Mouse (Mus musculus): ENCODE data around the gene Ryr2. TPM values are rescaled to one million over a fixed set of nuclear protein-coding genes. Genes with fewer than 3 reads are reported as not detected.

The Ryr2 gene
- polyA plus RNA-seq, 2 experiments = 0.16 to 0.19 TPM

DNA sequence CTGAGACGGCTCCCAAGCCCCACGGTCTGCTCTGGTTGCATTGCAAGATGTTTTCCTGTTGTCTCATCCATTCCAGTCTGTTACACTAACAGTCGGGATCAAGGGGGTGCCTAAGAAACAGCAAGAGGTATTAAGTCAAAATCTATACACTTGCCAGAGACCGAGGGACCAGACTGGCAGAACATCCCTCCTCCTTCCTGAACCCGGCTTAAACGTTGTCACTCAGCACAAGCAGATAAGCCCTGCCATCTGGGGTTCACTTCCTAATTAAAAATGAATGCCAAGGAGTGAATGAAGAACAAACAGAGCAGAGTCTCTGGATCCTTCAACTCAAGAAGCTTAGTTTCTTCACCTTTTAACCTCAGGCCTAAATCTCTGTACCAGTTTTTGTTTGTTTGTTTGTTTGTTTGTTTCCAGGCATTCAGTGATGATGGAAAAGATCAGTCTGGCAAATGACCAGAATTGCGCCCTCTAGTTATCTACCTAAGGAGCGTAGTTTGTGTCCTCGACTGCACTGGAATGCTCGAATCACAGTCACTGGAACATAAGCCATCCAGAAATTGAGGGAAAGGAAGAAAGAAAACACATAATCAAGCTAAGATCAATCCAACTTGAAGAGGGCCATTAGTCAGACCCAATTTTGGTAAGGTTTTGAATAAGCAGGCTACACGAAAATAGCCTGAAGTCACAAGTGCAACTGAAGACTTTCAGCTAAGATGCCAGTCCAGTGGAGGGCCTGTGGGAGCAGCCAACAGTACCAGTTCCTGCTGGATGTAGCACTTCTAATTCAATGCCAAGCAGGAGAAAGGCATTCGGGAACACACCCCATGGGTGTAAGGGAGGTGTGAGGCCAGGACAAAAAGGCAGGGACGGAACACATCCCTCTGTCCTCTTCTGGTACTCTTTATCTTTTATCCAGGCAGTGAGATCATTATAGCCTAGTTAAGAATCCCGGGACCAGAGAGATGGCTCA lies 36.3 kb downstream of the Ryr2 start:
- no peaks in the 10 kb centered on the region for H3K9me3 ChIP-seq (ENCODE audit: control insufficient read depth, low read length)
- no peak for TF ChIP-seq EP300 (IDR thresholded peaks at IDR 0.05; ENCODE audit: low read depth)
- TF ChIP-seq CTCF (IDR thresholded peaks at IDR 0.05; ENCODE audit: low read depth) = no peak
- H3K4me1 ChIP-seq (replicated peaks; ENCODE audit: control insufficient read depth in 2 of 2, insufficient read depth in 2 of 2, low read length in 1 of 2) = no peaks in the 10 kb centered on the region
- H3K27me3 ChIP-seq (ENCODE audit: control insufficient read depth, insufficient read depth, low read length) = no peaks in the 10 kb centered on the region
- no peak for ATAC-seq (ENCODE audit: insufficient read depth)
- no peak for DNase-seq (ENCODE audit: low read depth in 3 of 3, low spot score in 3 of 3)
- H3K27ac ChIP-seq = no peak overlapping the region
- no peak overlapping the region for H3K4me3 ChIP-seq (ENCODE audit: insufficient read depth in 1 of 2, low read depth in 2 of 2, low read length in 2 of 2)
- no peaks in the 10 kb centered on the region for H3K36me3 ChIP-seq (replicated peaks; ENCODE audit: control insufficient read depth, insufficient read depth, low read depth)
- H3K4me2 ChIP-seq (ENCODE audit: low read depth) = no peak overlapping the region
- WGBS (ENCODE audit: insufficient replicate concordance) = 55% methylated on average over 14 of the region's 14 CpGs
- no peak overlapping the region for H3K9ac ChIP-seq (replicated peaks)

DNA sequence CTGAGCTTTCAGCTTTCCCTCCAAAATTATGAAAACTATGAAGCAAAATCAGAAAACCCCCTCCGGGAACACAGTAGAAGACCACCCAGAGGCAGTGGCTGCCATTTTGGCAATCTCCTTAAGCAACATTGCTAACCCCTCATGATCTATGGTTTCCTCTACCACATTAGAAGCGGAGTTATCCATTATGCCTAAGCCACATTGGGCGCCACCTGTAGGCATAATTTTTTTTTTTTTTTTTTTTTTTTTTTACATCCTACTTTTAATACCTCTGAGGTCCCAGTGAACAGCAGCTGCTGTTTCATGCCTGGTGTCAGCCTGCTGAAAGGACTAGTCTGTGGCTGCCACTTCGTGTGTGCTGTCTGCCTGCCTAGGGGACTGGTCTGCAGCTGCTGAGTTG lies 42.2 kb downstream of the Ryr2 start:
- Histone ChIP-seq H3K27me3 (ENCODE audit: control insufficient read depth, insufficient read depth, low read length) (no peaks in the 10 kb centered on the region), H3K9ac (replicated peaks) (no peak overlapping the region), H3K4me3 (ENCODE audit: insufficient read depth in 1 of 2, low read depth in 2 of 2, low read length in 2 of 2) (no peak overlapping the region), H3K27ac (no peak overlapping the region), H3K9me3 (ENCODE audit: control insufficient read depth, low read length) (no peaks in the 10 kb centered on the region), H3K36me3 (replicated peaks; ENCODE audit: control insufficient read depth, insufficient read depth, low read depth) (no peaks in the 10 kb centered on the region), H3K4me2 (ENCODE audit: low read depth) (no peak overlapping the region), H3K4me1 (replicated peaks; ENCODE audit: control insufficient read depth in 2 of 2, insufficient read depth in 2 of 2, low read length in 1 of 2) (no peaks in the 10 kb centered on the region)
- ATAC-seq (ENCODE audit: insufficient read depth) (no peak), DNase-seq (ENCODE audit: low read depth in 3 of 3, low spot score in 3 of 3) (no peak)
- WGBS (ENCODE audit: insufficient replicate concordance) = 65% methylated on average over 4 of the region's 4 CpGs
- TF ChIP-seq CTCF (IDR thresholded peaks at IDR 0.05; ENCODE audit: low read depth) (no peak), EP300 (IDR thresholded peaks at IDR 0.05; ENCODE audit: low read depth) (no peak)

DNA sequence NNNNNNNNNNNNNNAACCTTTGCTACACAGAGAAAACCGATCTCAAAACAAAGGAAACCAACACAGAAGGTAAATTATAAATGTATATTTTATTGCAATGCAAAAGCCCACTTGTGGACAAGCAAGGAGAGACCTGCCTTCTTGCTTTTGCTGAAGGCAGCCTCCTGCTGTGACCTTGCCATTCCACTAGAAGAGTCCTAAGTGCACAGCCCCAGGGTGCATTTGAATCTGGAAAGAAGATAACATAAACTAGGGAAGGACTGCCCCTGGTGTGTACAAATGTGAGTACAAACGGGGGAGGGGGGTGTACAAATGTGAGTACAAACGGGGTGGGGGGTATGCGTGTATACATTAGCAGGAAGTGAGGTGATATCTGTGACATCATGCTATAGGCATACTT lies 43.2 kb downstream of the Ryr2 start:
- Histone ChIP-seq H3K4me2 (ENCODE audit: low read depth) (no peak overlapping the region), H3K36me3 (replicated peaks; ENCODE audit: control insufficient read depth, insufficient read depth, low read depth) (no peaks in the 10 kb centered on the region), H3K4me3 (ENCODE audit: insufficient read depth in 1 of 2, low read depth in 2 of 2, low read length in 2 of 2) (no peak overlapping the region), H3K4me1 (replicated peaks; ENCODE audit: control insufficient read depth in 2 of 2, insufficient read depth in 2 of 2, low read length in 1 of 2) (no peaks in the 10 kb centered on the region), H3K27ac (no peak overlapping the region), H3K9ac (replicated peaks) (no peak overlapping the region), H3K27me3 (ENCODE audit: control insufficient read depth, insufficient read depth, low read length) (no peaks in the 10 kb centered on the region), H3K9me3 (ENCODE audit: control insufficient read depth, low read length) (no peaks in the 10 kb centered on the region)
- 45% methylated on average over 4 of the region's 4 CpGs for whole genome bisulfite sequencing (ENCODE audit: insufficient replicate concordance)
- no peak for TF ChIP-seq EP300 (IDR thresholded peaks at IDR 0.05; ENCODE audit: low read depth)
- ATAC-seq (ENCODE audit: insufficient read depth) (no peak), DNase-seq (ENCODE audit: low read depth in 3 of 3, low spot score in 3 of 3) (no peak)

DNA sequence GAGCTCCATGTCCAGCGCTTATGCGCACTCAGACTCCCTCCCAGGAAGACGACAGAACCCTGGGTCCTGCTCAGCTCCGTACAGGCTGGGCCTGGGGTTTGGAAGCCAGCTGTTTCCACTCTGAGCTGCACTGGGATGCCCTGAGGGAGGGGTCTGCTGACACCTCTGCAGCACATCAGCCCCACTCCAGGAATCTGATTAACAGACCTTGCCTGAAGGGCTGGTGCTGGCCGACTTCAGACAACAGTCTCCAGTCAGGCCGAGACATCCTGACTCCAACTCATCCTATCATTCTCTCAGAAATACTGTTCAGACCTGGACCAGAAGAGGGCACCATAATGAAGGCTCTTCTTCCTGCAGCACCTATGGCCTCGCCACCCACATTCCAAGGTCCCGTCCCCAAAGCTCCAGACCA lies 49.4 kb downstream of the Ryr2 start:
- DNase-seq (ENCODE audit: low read depth in 3 of 3, low spot score in 3 of 3) = no peak
- H3K4me2 ChIP-seq (ENCODE audit: low read depth) = no peak overlapping the region

DNA sequence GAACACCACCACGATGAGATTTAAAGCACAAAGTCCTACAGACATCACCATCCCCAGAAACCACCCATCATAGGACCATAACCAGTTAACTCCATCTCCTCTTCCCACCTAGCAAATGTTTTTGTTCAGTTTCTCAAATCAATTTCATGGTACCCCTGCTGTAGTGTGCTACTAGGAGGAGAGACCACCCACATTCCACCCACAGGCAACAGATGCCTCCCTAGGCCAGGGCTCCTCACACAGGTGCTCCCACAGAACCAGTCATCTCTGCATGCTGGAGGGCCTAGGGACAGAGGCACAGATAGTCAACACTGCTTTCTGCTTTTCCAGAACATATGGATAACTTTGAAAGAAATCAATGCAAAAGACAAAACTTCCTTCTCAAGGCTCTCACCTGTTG lies 50.8 kb downstream of the Ryr2 start:
- H3K27ac ChIP-seq = no peak overlapping the region
- H3K4me3 ChIP-seq (ENCODE audit: insufficient read depth in 1 of 2, low read depth in 2 of 2, low read length in 2 of 2) = no peak overlapping the region
- TF ChIP-seq CTCF (IDR thresholded peaks at IDR 0.05; ENCODE audit: low read depth) (no peak), EP300 (IDR thresholded peaks at IDR 0.05; ENCODE audit: low read depth) (no peak)
- no peaks in the 10 kb centered on the region for H3K9me3 ChIP-seq (ENCODE audit: control insufficient read depth, low read length)
- no peaks in the 10 kb centered on the region for H3K4me1 ChIP-seq (replicated peaks; ENCODE audit: control insufficient read depth in 2 of 2, insufficient read depth in 2 of 2, low read length in 1 of 2)
- H3K4me2 ChIP-seq (ENCODE audit: low read depth) = no peak overlapping the region
- DNase-seq (ENCODE audit: low read depth in 3 of 3, low spot score in 3 of 3) (no peak), ATAC-seq (ENCODE audit: insufficient read depth) (no peak)
- H3K9ac ChIP-seq (replicated peaks) = no peak overlapping the region
- no peaks in the 10 kb centered on the region for H3K36me3 ChIP-seq (replicated peaks; ENCODE audit: control insufficient read depth, insufficient read depth, low read depth)
- WGBS (ENCODE audit: insufficient replicate concordance) = 75% methylated on average over 1 of the region's 1 CpGs
- no peaks in the 10 kb centered on the region for H3K27me3 ChIP-seq (ENCODE audit: control insufficient read depth, insufficient read depth, low read length)

More for the DNA sequence above, 49.4 kb downstream of the Ryr2 start:
- no peak overlapping the region for H3K27ac ChIP-seq
- H3K4me1 ChIP-seq (replicated peaks; ENCODE audit: control insufficient read depth in 2 of 2, insufficient read depth in 2 of 2, low read length in 1 of 2) = no peaks in the 10 kb centered on the region
- TF ChIP-seq EP300 (IDR thresholded peaks at IDR 0.05; ENCODE audit: low read depth) = no peak
- TF ChIP-seq CTCF (IDR thresholded peaks at IDR 0.05; ENCODE audit: low read depth) = peak; percentile 37
- no peaks in the 10 kb centered on the region for H3K9me3 ChIP-seq (ENCODE audit: control insufficient read depth, low read length)
- no peak for ATAC-seq (ENCODE audit: insufficient read depth)
- H3K27me3 ChIP-seq (ENCODE audit: control insufficient read depth, insufficient read depth, low read length) = no peaks in the 10 kb centered on the region
- WGBS (ENCODE audit: insufficient replicate concordance) = 62% methylated on average over 8 of the region's 8 CpGs
- no peaks in the 10 kb centered on the region for H3K36me3 ChIP-seq (replicated peaks; ENCODE audit: control insufficient read depth, insufficient read depth, low read depth)
- no peak overlapping the region for H3K9ac ChIP-seq (replicated peaks)
- H3K4me3 ChIP-seq (ENCODE audit: insufficient read depth in 1 of 2, low read depth in 2 of 2, low read length in 2 of 2) = no peak overlapping the region

All from liver, embryonic 14.5 days (tissue).